ENCODE assay signal across 8 mouse cellular contexts in genomic region chr9:45911673-45912072, GRCm38 (mm10). TPM values are rescaled to one million over a fixed set of nuclear protein-coding genes. Genes with fewer than 3 reads are reported as not detected.
A peak's percentile ranks its signal among the peaks of the same experiment; 100 is the strongest.
DNase-seq lines count a peak whose midpoint lies in the region; ATAC-seq and TF ChIP-seq lines count a peak whose summit lies in the region.

No protein-coding gene starts in this region.

- no peaks in the 10 kb centered on the region for H3K9me3 ChIP-seq in heart, postnatal 0 days (replicated peaks; ENCODE audit: control insufficient read depth, low read length)
- H3K9me3 ChIP-seq in heart, embryonic 11.5 days (replicated peaks; ENCODE audit: control insufficient read depth, low read length): no peaks in the 10 kb centered on the region

- 54% methylated on average over 1 of the region's 1 CpGs for WGBS in heart, postnatal 0 days
- WGBS in heart, embryonic 11.5 days (ENCODE audit: insufficient replicate concordance): 59% methylated on average over 1 of the region's 1 CpGs
- 60% methylated on average over 1 of the region's 1 CpGs for WGBS in bone marrow, adult 2 months

- no peak overlapping the region for H3K4me2 ChIP-seq in heart, postnatal 0 days (ENCODE audit: low read depth, low read length)
- H3K4me2 ChIP-seq in heart, embryonic 11.5 days: no peak overlapping the region

- peaks cover 79% of the 10 kb centered on the region for H3K36me3 ChIP-seq in heart, postnatal 0 days (replicated peaks; ENCODE audit: control insufficient read depth, insufficient read depth, low read length)
- H3K36me3 ChIP-seq in heart, embryonic 11.5 days (ENCODE audit: control insufficient read depth, insufficient read depth, low read length): peaks cover 20% of the 10 kb centered on the region

- no peak for TF ChIP-seq POLR2A in bone marrow, adult 2 months (IDR thresholded peaks at IDR 0.05; ENCODE audit: borderline replicate concordance, control insufficient read depth, low read depth, low read length)

- no peak for ATAC-seq in heart, postnatal 0 days (ENCODE audit: insufficient read depth, low read depth)
- no peak for ATAC-seq in heart, embryonic 11.5 days (replicated peaks; ENCODE audit: insufficient number of reproducible peaks, low FRiP score, low TSS enrichment)
- peak; percentile 78 for ATAC-seq in megakaryocyte progenitor cell, adult 5-6 weeks (replicated peaks; ENCODE audit: poor library complexity)

- no peak overlapping the region for H3K9ac ChIP-seq in heart, postnatal 0 days (replicated peaks; ENCODE audit: low read depth, low read length)
- no peak overlapping the region for H3K9ac ChIP-seq in heart, embryonic 11.5 days (ENCODE audit: low read depth, low read length)

- TF ChIP-seq EP300 in heart, postnatal 0 days (IDR thresholded peaks at IDR 0.05; ENCODE audit: low read depth): no peak

- peak; percentile 66 for TF ChIP-seq CTCF in heart, postnatal 0 days (IDR thresholded peaks at IDR 0.05; ENCODE audit: low read depth)
- TF ChIP-seq CTCF in bone marrow, adult 2 months (IDR thresholded peaks at IDR 0.05; ENCODE audit: control insufficient read depth, insufficient read depth, low read length): peak; percentile 68

- no peak overlapping the region for H3K4me3 ChIP-seq in heart, postnatal 0 days (ENCODE audit: low read depth, low read length)
- no peak overlapping the region for H3K4me3 ChIP-seq in heart, embryonic 11.5 days (ENCODE audit: low read depth, low read length)
- H3K4me3 ChIP-seq in bone marrow, adult 2 months (replicated peaks; ENCODE audit: control insufficient read depth, low read depth, low read length): no peak overlapping the region

- H3K27me3 ChIP-seq in heart, postnatal 0 days (ENCODE audit: control insufficient read depth, insufficient read depth, low read length): no peaks in the 10 kb centered on the region
- no peaks in the 10 kb centered on the region for H3K27me3 ChIP-seq in heart, embryonic 11.5 days (ENCODE audit: control insufficient read depth, insufficient read depth, low read length)

- DNase-seq in heart, postnatal 0 days (ENCODE audit: low spot score): peak; percentile 37
- peak; percentile 50 for DNase-seq in right cerebral cortex, postnatal 4 days
- DNase-seq in right cerebral cortex, postnatal 25 days: no peak
- DNase-seq in heart, postnatal 14 days: peak; percentile 60 to 77
- DNase-seq in Muller cell, postnatal 12 days (ENCODE audit: inconsistent ontology term): no peak

- intact Hi-C loops in heart, postnatal 14 days (cut with DNase I): loop anchor here (1.0 to 10.0 kb wide), 3 partner anchors 26 to 283 kb away; no protein-coding TSS in a partner anchor

- H3K4me1 ChIP-seq in heart, postnatal 0 days (ENCODE audit: control insufficient read depth, insufficient read depth): peaks cover 9% of the 10 kb centered on the region; the same call in 1 of the 2 replicates
- peaks cover 8% of the 10 kb centered on the region for H3K4me1 ChIP-seq in heart, embryonic 11.5 days (ENCODE audit: control insufficient read depth, insufficient read depth, low read length)
- peaks cover 3% of the 10 kb centered on the region for H3K4me1 ChIP-seq in bone marrow, adult 2 months (ENCODE audit: control insufficient read depth, insufficient read depth, low read length)

- no peak overlapping the region for H3K27ac ChIP-seq in heart, postnatal 0 days (ENCODE audit: low read depth)
- H3K27ac ChIP-seq in heart, embryonic 11.5 days (ENCODE audit: low read depth, low read length): no peak overlapping the region
- no peak overlapping the region for H3K27ac ChIP-seq in bone marrow, adult 2 months (ENCODE audit: control insufficient read depth, insufficient read depth, low read depth, low read length, poor library complexity)

RNA-seq across cellular contexts. Expression of gene Rnf214, which starts 5.0 kb away (rescaled TPM):
- total RNA-seq in heart, postnatal 0 days (2014; rRNA removed; ENCODE audit: low replicate concordance): 27.4 and 42.9 TPM in 2 replicates
- 30.5 and 32.4 TPM in 2 replicates for polyA plus RNA-seq in heart, postnatal 0 days (2015; fragmentation: Nextera tagmentation; extraction: Ambion mirVana)
- 39.3 and 45.9 TPM in 2 replicates for polyA plus RNA-seq in heart, embryonic 11.5 days (2014; fragmentation: Nextera tagmentation; extraction: Ambion mirVana)
- polyA plus RNA-seq in bone marrow, adult 2 months (2011; ENCODE audit: insufficient read depth, insufficient read length, low replicate concordance, missing spikeins): 27.9 and 30.3 TPM in 2 replicates
- 10 to 100 TPM; 27.9 to 28.3 TPM for total RNA-seq in heart, postnatal 14 days (2021)
- 20.3 and 21.2 TPM in 2 replicates for total RNA-seq in megakaryocyte progenitor cell, adult 5-6 weeks (2015)
- total RNA-seq in megakaryocyte progenitor cell, adult 5-6 weeks (2017): 26.5 and 27.4 TPM in 2 replicates

RNA-seq across cellular contexts. Expression of gene Pcsk7, which starts 5.4 kb away (rescaled TPM):
- 31.7 and 57.1 TPM in 2 replicates for total RNA-seq in heart, postnatal 0 days (2014; rRNA removed; ENCODE audit: low replicate concordance)
- polyA plus RNA-seq in heart, postnatal 0 days (2015; fragmentation: Nextera tagmentation; extraction: Ambion mirVana): 12.0 and 15.0 TPM in 2 replicates
- 11.2 and 16.7 TPM in 2 replicates for polyA plus RNA-seq in heart, embryonic 11.5 days (2014; fragmentation: Nextera tagmentation; extraction: Ambion mirVana)
- 10.1 and 24.5 TPM in 2 replicates for polyA plus RNA-seq in bone marrow, adult 2 months (2011; ENCODE audit: insufficient read depth, insufficient read length, low replicate concordance, missing spikeins)
- 10 to 100 TPM; 23.3 to 24.5 TPM for total RNA-seq in heart, postnatal 14 days (2021)
- 8.5 and 9.6 TPM in 2 replicates for total RNA-seq in megakaryocyte progenitor cell, adult 5-6 weeks (2015)
- total RNA-seq in megakaryocyte progenitor cell, adult 5-6 weeks (2017): 11.2 and 14.4 TPM in 2 replicates

RNA-seq across cellular contexts. Expression of gene Tagln, which starts 24.2 kb away (rescaled TPM):
- total RNA-seq in heart, postnatal 0 days (2014; rRNA removed; ENCODE audit: low replicate concordance): 65.0 and 610 TPM in 2 replicates
- polyA plus RNA-seq in heart, postnatal 0 days (2015; fragmentation: Nextera tagmentation; extraction: Ambion mirVana): 54.5 and 65.2 TPM in 2 replicates
- 365 and 386 TPM in 2 replicates for polyA plus RNA-seq in heart, embryonic 11.5 days (2014; fragmentation: Nextera tagmentation; extraction: Ambion mirVana)
- polyA plus RNA-seq in bone marrow, adult 2 months (2011; ENCODE audit: insufficient read depth, insufficient read length, low replicate concordance, missing spikeins): 2.3 and 22.2 TPM in 2 replicates
- 10 to 100 TPM; 52.9 to 60.8 TPM for total RNA-seq in heart, postnatal 14 days (2021)
- total RNA-seq in megakaryocyte progenitor cell, adult 5-6 weeks (2015): 0.10 TPM in 2 replicates
- not detected in 2 replicates for total RNA-seq in megakaryocyte progenitor cell, adult 5-6 weeks (2017)

RNA-seq across cellular contexts. Expression of gene Sidt2, which starts 43.4 kb away (rescaled TPM):
- 78.4 and 80.3 TPM in 2 replicates for total RNA-seq in heart, postnatal 0 days (2014; rRNA removed; ENCODE audit: low replicate concordance)
- 29.9 and 31.4 TPM in 2 replicates for polyA plus RNA-seq in heart, postnatal 0 days (2015; fragmentation: Nextera tagmentation; extraction: Ambion mirVana)
- 34.7 and 36.0 TPM in 2 replicates for polyA plus RNA-seq in heart, embryonic 11.5 days (2014; fragmentation: Nextera tagmentation; extraction: Ambion mirVana)
- 30.9 and 68.0 TPM in 2 replicates for polyA plus RNA-seq in bone marrow, adult 2 months (2011; ENCODE audit: insufficient read depth, insufficient read length, low replicate concordance, missing spikeins)
- 10 to 100 TPM; 71.9 to 80.7 TPM for total RNA-seq in heart, postnatal 14 days (2021)
- 29.4 and 32.7 TPM in 2 replicates for total RNA-seq in megakaryocyte progenitor cell, adult 5-6 weeks (2015)
- total RNA-seq in megakaryocyte progenitor cell, adult 5-6 weeks (2017): 15.3 and 21.9 TPM in 2 replicates

Comparison
In these comparisons a context has a peak if more than half of its experiments do, and no peak if none do; other contexts are left out.
1. DNase-seq: peak in heart, postnatal 0 days (single experiment), right cerebral cortex, postnatal 4 days (single experiment) and heart, postnatal 14 days (2 of 2); none in right cerebral cortex, postnatal 25 days (single experiment) and Muller cell, postnatal 12 days (single experiment).
2. RNA of gene Tagln, which starts 24.2 kb away (total RNA-seq): 65.0 to 610 TPM in heart, postnatal 0 days and 52.9 to 60.8 TPM in heart, postnatal 14 days; 0.10 TPM in megakaryocyte progenitor cell, adult 5-6 weeks; every median in the first group is over 10 times any median in the second.